Mouse (Mus musculus): ENCODE data around the gene Lrp6.

DNA sequence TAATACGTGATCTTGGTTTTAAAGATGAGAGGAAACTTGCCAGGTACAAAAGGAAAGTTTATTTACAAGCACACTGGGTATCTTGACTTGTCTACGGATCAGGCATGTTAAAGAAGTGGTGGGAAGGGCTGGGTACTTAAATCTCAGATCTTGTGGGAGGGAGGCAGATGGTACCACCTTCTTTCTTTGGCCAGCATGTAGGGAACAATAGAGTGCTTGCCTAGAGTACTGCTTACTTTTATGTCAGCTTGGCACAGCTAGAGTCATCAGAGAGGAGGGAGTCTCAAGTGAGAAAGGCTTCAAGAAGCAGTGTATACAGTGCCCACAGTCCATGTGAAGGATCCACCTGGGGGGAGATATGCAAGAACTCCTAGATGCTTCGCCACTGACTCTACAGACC is 38.4 kb upstream of the Lrp6 start:
- TF ChIP-seq POLR2A (IDR thresholded peaks at IDR 0.05; ENCODE audit: borderline replicate concordance, extremely low read depth, insufficient read depth, insufficient read length, poor library complexity, severe bottlenecking) (no peak), CTCF (IDR thresholded peaks at IDR 0.05; ENCODE audit: borderline replicate concordance, extremely low read depth, insufficient read depth, insufficient read length) (no peak)

Measured in brain, embryonic 14.5 days (tissue).